Mouse (Mus musculus): Measurements from ENCODE around the gene Olfr553.
A peak's percentile ranks its signal among the peaks of the same experiment; 100 is the strongest.
"Not testable (repeated sequence)": the region's sequence is repeated elsewhere in the genome, so short reads cannot be mapped to it uniquely, and the experiment has no call there.

Gene Olfr553

DNA sequence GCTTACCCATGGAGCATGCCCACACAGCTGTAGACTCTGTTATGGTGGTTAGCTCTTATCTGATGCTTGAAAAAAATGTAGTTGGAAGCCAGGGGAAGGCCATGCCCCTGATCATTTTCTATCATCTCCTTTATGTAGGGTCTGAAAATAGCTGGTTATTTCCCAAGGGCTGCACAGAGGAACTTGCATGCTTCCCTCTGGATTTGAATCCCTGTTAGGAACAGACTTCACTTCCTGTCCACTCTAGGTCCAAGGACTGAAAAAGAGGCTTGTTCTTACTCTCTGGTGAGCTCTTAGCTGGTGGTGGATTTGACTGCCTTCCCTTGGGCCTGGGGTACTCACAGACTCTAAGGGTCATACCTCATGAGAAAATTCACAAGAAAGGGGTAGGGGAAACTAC is at the start of gene Olfr553:
TSS of gene Olfr553 (minus strand) at position 101 of the 400 bp plus-strand sequence.
- DNase-seq (ENCODE audit: low spot score), result no peak

DNA sequence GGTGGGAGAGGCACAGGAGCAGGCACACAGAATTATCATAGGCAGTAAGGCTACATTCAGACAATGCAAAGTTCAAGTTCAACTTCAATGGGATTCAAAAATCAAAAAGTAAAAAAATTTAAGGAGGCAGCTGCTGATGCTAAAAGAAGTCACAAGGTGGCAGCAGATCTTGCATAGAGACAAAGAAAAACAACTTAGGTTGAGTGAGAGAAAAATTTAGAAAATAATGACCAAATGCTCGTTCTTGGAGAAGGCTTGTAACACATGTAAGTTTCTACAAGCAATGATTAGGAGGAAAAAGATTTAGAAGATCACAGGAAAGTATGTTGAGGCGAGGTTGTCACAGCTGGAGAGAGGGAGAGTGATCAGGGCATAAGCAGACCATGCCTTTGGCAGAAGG is 47.4 kb upstream of the Olfr553 start:
- no peak for DNase-seq (ENCODE audit: low spot score)

- DNase-seq (ENCODE audit: low spot score), result no peak
Observed at GRCm38 (mm10) chr7:102664599-102664998, 46.6 kb upstream of the Olfr553 start, which contains the start of gene Olfr556. Olfr556 (plus strand) TSS chr7:102664899.

DNA sequence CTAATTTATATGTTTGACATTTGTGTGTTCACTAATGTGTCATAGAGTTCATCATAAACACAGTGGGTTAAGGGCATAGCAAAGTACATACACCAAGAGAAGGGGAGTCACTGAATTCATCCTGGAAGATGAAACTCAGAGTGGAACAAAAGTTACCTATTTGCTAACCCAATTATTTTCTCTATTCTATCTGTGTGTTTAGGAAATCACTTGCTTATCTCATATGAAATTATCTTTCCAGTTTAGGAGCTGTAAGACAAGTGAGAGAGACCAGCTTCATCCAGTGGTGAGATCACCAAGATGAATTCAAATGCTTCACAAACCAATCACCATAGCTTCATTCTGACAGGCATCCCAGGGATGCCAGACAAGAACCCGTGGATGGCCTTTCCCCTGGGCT is 40.5 kb upstream of the Olfr553 start, which contains the start of gene Olfr555:
TSS of gene Olfr555 (plus strand) at position 301 of the 400 bp plus-strand sequence.
- no peak for DNase-seq (ENCODE audit: low spot score)

- not testable (repeated sequence) for DNase-seq (ENCODE audit: low spot score)
Observed at GRCm38 (mm10) chr7:102644945-102645344, 26.9 kb upstream of the Olfr553 start.

GRCm38 (mm10) chr7:102638132-102638531 is 20.1 kb upstream of the Olfr553 start, which contains the start of gene Olfr554:
Olfr554 (plus strand) TSS chr7:102638432.
- DNase-seq (ENCODE audit: low spot score), result no peak

DNA sequence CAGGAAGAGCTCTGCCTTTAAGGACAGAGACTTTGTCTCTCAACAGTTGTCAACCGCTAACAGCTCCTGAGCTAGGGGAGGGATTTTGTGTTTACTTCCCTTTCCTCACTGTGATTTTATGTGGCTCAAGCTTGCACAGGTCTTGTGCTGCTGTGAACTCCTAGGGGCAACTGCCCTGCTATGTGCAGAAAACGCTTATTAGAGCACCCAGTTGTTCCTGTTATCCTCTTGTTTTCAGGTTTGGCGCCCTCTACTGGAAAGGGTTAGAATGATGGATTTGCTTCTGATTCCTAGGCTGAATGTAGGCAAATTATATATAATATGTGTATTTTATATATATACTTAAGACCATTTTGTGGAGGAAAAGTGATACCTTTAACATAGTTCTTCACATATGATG is 18.6 kb upstream of the Olfr553 start:
- no peak for DNase-seq (ENCODE audit: low spot score)

- DNase-seq (ENCODE audit: low spot score), result not testable (repeated sequence)
Observed at GRCm38 (mm10) chr7:102620368-102620767, 2.4 kb upstream of the Olfr553 start.

GRCm38 (mm10) chr7:102619608-102620007 is 1.6 kb upstream of the Olfr553 start:
- DNase-seq (ENCODE audit: low spot score), result no peak

DNA sequence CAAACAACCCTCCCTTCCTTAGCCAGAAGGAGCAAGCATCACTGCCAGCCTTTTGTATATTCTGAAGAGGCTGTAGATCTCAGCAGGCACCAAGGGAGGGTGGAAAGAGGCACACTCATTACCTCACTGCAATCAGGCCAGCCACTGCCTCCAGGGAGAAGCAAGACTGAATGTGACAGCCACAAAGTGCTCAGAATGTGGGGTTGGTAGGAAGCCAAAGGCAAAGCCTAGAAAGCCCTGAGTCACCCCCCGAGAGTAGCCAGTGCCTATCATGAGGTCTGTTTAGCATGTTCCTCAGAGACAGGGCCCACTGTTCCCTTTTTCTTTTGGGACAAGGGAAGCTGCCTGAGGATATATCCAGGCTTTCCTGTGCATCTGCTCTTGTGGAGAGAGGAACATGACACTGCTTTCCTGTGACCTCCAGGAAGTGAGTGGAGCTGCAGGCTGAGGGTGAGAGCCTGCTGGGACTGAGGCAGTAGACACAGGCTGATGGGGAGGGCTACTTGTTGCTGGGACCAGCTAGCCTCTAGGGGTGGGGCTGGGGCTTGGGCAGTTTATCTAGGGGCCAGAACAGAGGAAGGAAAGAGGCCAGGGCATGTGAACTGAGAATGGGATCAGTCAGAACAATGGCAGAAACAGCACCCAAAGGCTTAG is 20.5 kb downstream of the Olfr553 start, which contains the start of gene Olfr552:
TSS of gene Olfr552 (plus strand) at position 393 of the 654 bp plus-strand sequence.
- no peak for DNase-seq (ENCODE audit: low spot score)

DNA sequence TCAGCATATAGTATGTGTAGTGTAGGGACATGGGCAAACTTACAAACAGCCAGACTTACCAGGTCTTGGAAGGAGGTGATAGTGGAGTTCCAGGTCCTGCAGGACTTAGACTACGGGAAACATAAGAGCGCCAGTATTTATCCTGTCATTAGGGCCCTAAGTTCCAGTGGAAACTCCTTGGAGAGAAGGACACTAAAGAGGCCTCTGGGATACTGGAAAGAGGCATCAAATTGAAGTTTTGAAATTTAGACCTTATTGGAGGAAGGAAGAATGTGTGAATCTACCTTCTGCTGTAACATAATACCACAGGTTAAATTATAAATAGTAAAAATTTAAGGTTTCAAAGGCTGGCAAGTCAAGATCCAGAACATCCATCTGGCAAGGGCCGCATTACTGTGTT is 26.2 kb downstream of the Olfr553 start, which contains the start of gene Olfr551:
TSS of gene Olfr551 (minus strand) at position 101 of the 400 bp plus-strand sequence.
- DNase-seq (ENCODE audit: low spot score), result no peak

DNA sequence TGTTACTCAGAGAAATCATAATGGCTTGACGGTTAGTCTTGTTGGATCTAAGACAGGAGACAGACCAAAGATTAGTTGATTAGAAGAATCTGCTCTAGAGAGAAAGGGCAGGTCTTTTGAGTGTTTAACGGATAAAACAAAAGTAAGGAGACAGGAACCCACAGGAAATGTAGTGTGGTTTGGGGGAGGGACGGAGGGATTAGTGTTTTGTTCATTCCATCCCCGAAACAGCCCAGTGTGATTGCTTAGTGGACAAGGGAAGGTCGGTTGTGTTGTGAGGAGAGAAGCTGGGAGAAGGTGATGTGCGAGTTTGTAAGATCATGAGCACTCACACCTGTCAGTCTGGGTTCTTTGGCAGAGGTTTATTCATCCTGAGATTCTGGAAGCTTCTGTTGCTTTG is 42.0 kb downstream of the Olfr553 start:
- no peak for DNase-seq (ENCODE audit: low spot score)

DNA sequence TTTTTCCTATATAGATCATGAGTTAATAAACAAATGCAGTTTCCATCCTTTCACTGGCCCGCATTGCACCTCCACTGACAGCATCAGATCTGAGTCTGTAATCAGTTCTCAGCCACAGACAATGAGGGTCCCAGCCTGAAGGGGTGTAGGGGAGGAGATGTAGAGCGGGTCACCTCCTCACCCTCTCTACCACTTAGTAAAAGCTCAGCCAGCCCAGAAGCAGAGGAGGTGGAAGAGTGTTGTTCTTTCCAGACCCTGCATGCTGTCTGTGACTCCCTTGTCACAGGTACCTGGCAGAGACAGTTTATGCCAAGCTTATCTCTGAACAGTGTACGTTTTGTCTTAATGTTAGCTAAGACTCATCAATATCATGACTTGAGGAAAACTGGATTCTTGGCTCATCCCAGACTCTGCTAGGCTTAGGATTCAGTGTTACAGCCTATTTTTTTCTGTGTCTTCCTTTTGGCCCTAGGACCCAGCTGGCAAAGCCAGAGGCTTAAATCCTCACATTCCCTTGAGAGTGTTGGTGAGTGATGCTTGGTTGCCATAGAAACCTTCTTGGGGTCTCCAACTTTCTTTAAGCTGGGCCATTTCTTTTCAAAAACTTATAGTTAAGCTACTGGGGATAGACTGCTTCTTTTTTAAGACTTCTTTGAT is 44.7 kb downstream of the Olfr553 start:
- no peak for DNase-seq (ENCODE audit: low spot score)

DNA sequence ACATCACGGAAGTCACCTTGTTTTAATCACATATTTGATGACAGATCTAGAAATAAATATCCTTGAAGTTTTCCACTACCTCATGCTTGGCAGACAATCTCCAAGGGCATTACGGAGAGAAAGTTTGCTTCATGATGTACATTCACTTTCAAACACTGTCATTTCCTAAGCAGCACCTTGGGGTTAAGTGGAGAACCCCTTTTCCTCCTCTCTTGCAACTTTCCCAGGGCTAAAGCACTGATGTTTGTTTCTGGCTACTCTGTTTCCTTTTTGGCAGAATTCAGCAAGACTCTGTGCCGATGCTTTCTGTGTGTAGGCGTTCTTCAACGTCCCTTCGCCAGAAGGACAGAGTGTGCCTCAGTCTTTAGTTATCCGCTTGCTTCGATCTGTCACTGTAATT is 46.9 kb downstream of the Olfr553 start, which contains the start of gene Olfr550:
TSS of gene Olfr550 (plus strand) at position 301 of the 400 bp plus-strand sequence.
- DNase-seq (ENCODE audit: low spot score), result no peak

- no peak for DNase-seq (ENCODE audit: low spot score)
Observed at GRCm38 (mm10) chr7:102566219-102566618, 51.8 kb downstream of the Olfr553 start.

- peak; percentile 85 for DNase-seq (ENCODE audit: low spot score)
Observed at GRCm38 (mm10) chr7:102564999-102565997, 52.7 kb downstream of the Olfr553 start, which contains the start of gene Trim21. Trim21 (minus strand) TSS chr7:102565486.
